Comparison of ENCODE assay signal across 8 mouse cellular contexts in genomic region chr8:70527512-70528181, GRCm38 (mm10). TPM values are rescaled to one million over a fixed set of nuclear protein-coding genes. Genes with fewer than 3 reads are reported as not detected.
DNase-seq lines count a peak whose midpoint lies in the region; ATAC-seq and TF ChIP-seq lines count a peak whose summit lies in the region.

Fkbp8 (plus strand) TSS chr8:70527724.
Kxd1 (minus strand) TSS chr8:70527956.

- under 1% methylated on average over 61 of the region's 61 CpGs for WGBS in bone marrow, adult 2 months
- 1% methylated on average over 61 of the region's 61 CpGs for WGBS in embryonic facial prominence, embryonic 15.5 days
- under 1% methylated on average over 58 of the region's 61 CpGs for WGBS in kidney, embryonic 15.5 days

- H3K4me3 ChIP-seq in bone marrow, adult 2 months (replicated peaks; ENCODE audit: control insufficient read depth, low read depth, low read length) = peak within 1 kb of the TSS; percentile 88
- peak within 1 kb of the TSS; percentile 86 for H3K4me3 ChIP-seq in embryonic facial prominence, embryonic 15.5 days (replicated peaks)
- H3K4me3 ChIP-seq in kidney, embryonic 15.5 days (replicated peaks) = peak within 1 kb of the TSS; percentile 72

- DNase-seq in 416B (ENCODE audit: low read depth) = peak; percentile 97
- peak; percentile 96 to 98 for DNase-seq in heart, adult 9 months (ENCODE audit: low spot score in 2 of 2)
- DNase-seq in liver = peak; percentile 97
- peak; percentile 98 to 99 for DNase-seq in spleen, postnatal 4 days (ENCODE audit: low spot score in 2 of 2)

- H3K36me3 ChIP-seq in embryonic facial prominence, embryonic 15.5 days = peaks cover 31% of the 10 kb centered on the region
- H3K36me3 ChIP-seq in kidney, embryonic 15.5 days = peaks cover 31% of the 10 kb centered on the region

- peaks cover 5% of the 10 kb centered on the region for H3K4me1 ChIP-seq in bone marrow, adult 2 months (ENCODE audit: control insufficient read depth, insufficient read depth, low read length)
- peaks cover 33% of the 10 kb centered on the region for H3K4me1 ChIP-seq in embryonic facial prominence, embryonic 15.5 days
- peaks cover 35% of the 10 kb centered on the region for H3K4me1 ChIP-seq in kidney, embryonic 15.5 days

- no peak for TF ChIP-seq CTCF in bone marrow, adult 2 months (IDR thresholded peaks at IDR 0.05; ENCODE audit: control insufficient read depth, insufficient read depth, low read length)

- no peaks in the 10 kb centered on the region for H3K9me3 ChIP-seq in embryonic facial prominence, embryonic 15.5 days (replicated peaks)
- no peaks in the 10 kb centered on the region for H3K9me3 ChIP-seq in kidney, embryonic 15.5 days (replicated peaks)

- ATAC-seq in embryonic facial prominence, embryonic 15.5 days (ENCODE audit: insufficient number of reproducible peaks, low FRiP score, low TSS enrichment, low read depth) = peak; percentile 93
- peak; percentile 89 for ATAC-seq in kidney, embryonic 15.5 days (replicated peaks; ENCODE audit: low FRiP score)
- ATAC-seq in monocyte, adult 5-6 weeks (replicated peaks; ENCODE audit: insufficient number of reproducible peaks, low FRiP score, low TSS enrichment, poor library complexity, severe bottlenecking) = peak; percentile 85

- peak; percentile 59 for TF ChIP-seq POLR2A in bone marrow, adult 2 months (IDR thresholded peaks at IDR 0.05; ENCODE audit: borderline replicate concordance, control insufficient read depth, low read depth, low read length)

- H3K27ac ChIP-seq in bone marrow, adult 2 months (ENCODE audit: control insufficient read depth, insufficient read depth, low read depth, low read length, poor library complexity) = peak within 1 kb of the TSS; percentile 87
- H3K27ac ChIP-seq in embryonic facial prominence, embryonic 15.5 days (replicated peaks) = peak within 1 kb of the TSS; percentile 89
- peak within 1 kb of the TSS; percentile 90 for H3K27ac ChIP-seq in kidney, embryonic 15.5 days

- H3K4me2 ChIP-seq in embryonic facial prominence, embryonic 15.5 days (replicated peaks) = peak within 1 kb of the TSS; percentile 74
- H3K4me2 ChIP-seq in kidney, embryonic 15.5 days = peak within 1 kb of the TSS; percentile 69

- peak within 1 kb of the TSS; percentile 78 for H3K9ac ChIP-seq in embryonic facial prominence, embryonic 15.5 days
- peak within 1 kb of the TSS; percentile 94 for H3K9ac ChIP-seq in kidney, embryonic 15.5 days

- no peaks in the 10 kb centered on the region for H3K27me3 ChIP-seq in embryonic facial prominence, embryonic 15.5 days
- H3K27me3 ChIP-seq in kidney, embryonic 15.5 days = no peaks in the 10 kb centered on the region

RNA-seq across cellular contexts. Expression of gene Fkbp8, which starts in this region (rescaled TPM):
- 98.7 and 181 TPM in 2 replicates for polyA plus RNA-seq in bone marrow, adult 2 months (2011; ENCODE audit: insufficient read depth, insufficient read length, low replicate concordance, missing spikeins)
- 310 and 324 TPM in 2 replicates for polyA plus RNA-seq in embryonic facial prominence, embryonic 15.5 days (2015; fragmentation: Nextera tagmentation; extraction: Ambion mirVana)
- polyA plus RNA-seq in kidney, embryonic 15.5 days (2015; fragmentation: Nextera tagmentation; extraction: Ambion mirVana) = 295 and 322 TPM in 2 replicates
- total RNA-seq in monocyte, adult 5-6 weeks (2017) = 147 to 174 TPM (median 173 TPM) in 3 replicates

RNA-seq across cellular contexts. Expression of gene Kxd1, which starts in this region (rescaled TPM):
- polyA plus RNA-seq in bone marrow, adult 2 months (2011; ENCODE audit: insufficient read depth, insufficient read length, low replicate concordance, missing spikeins) = 29.0 and 41.3 TPM in 2 replicates
- polyA plus RNA-seq in embryonic facial prominence, embryonic 15.5 days (2015; fragmentation: Nextera tagmentation; extraction: Ambion mirVana) = 57.7 and 59.1 TPM in 2 replicates
- polyA plus RNA-seq in kidney, embryonic 15.5 days (2015; fragmentation: Nextera tagmentation; extraction: Ambion mirVana) = 58.5 and 64.5 TPM in 2 replicates
- 63.0 to 84.2 TPM (median 67.0 TPM) in 3 replicates for total RNA-seq in monocyte, adult 5-6 weeks (2017)

Comparison
In these comparisons a context has a peak if more than half of its experiments do, and no peak if none do; other contexts are left out.
1. Peak in every context shown above with its lines: DNase-seq, ATAC-seq, H3K4me3 ChIP-seq and H3K27ac ChIP-seq.